Mouse (Mus musculus): ENCODE measurements around the gene Slc24a2. TPM values are rescaled to one million over a fixed set of nuclear protein-coding genes. Genes with fewer than 3 reads are reported as not detected.

Slc24a2 gene
- 0.55 and 0.77 TPM in 2 replicates for polyA plus RNA-seq (2014; fragmentation: Nextera tagmentation; extraction: Ambion mirVana)

GRCm38 (mm10) chr4:87229960-87230551 lies at the start of gene Slc24a2:
Gene Slc24a2 (minus strand): TSS chr4:87230477.
- Histone ChIP-seq H3K4me3 (ENCODE audit: low read depth, low read length) (peak within 1 kb of the TSS; percentile 44), H3K4me1 (replicated peaks; ENCODE audit: control insufficient read depth, insufficient read depth, low read length) (no peaks in the 10 kb centered on the region), H3K27ac (ENCODE audit: low read depth, low read length) (no peak within 1 kb of the TSS), H3K36me3 (ENCODE audit: control insufficient read depth, insufficient read depth, low read length) (no peaks in the 10 kb centered on the region), H3K4me2 (ENCODE audit: low read depth, low read length, severe bottlenecking) (peak within 1 kb of the TSS; percentile 76), H3K27me3 (ENCODE audit: control insufficient read depth, insufficient read depth, low read length) (peaks cover 5% of the 10 kb centered on the region), H3K9ac (ENCODE audit: low read length) (peak within 1 kb of the TSS; percentile 63), H3K9me3 (ENCODE audit: control insufficient read depth, low read length) (no peaks in the 10 kb centered on the region)
- WGBS = under 1% methylated on average over 58 of the region's 62 CpGs
- DNase-seq (ENCODE audit: low spot score) (peak; percentile 84), ATAC-seq (replicated peaks; ENCODE audit: low FRiP score) (peak; percentile 96)

GRCm38 (mm10) chr4:87274825-87275224 lies 44.5 kb upstream of the Slc24a2 start:
- Histone ChIP-seq H3K4me2 (ENCODE audit: low read depth, low read length, severe bottlenecking) (no peak overlapping the region), H3K36me3 (ENCODE audit: control insufficient read depth, insufficient read depth, low read length) (no peaks in the 10 kb centered on the region), H3K4me3 (ENCODE audit: low read depth, low read length) (no peak overlapping the region), H3K4me1 (replicated peaks; ENCODE audit: control insufficient read depth, insufficient read depth, low read length) (no peaks in the 10 kb centered on the region), H3K9ac (ENCODE audit: low read length) (no peak overlapping the region), H3K27ac (ENCODE audit: low read depth, low read length) (no peak overlapping the region), H3K9me3 (ENCODE audit: control insufficient read depth, low read length) (no peaks in the 10 kb centered on the region), H3K27me3 (ENCODE audit: control insufficient read depth, insufficient read depth, low read length) (no peaks in the 10 kb centered on the region)
- DNase-seq (ENCODE audit: low spot score) = no peak
- 5% methylated on average over 1 of the region's 1 CpGs for WGBS
- ATAC-seq (replicated peaks; ENCODE audit: low FRiP score) = no peak

GRCm38 (mm10) chr4:87274276-87274675 lies 44.0 kb upstream of the Slc24a2 start:
- Histone ChIP-seq H3K36me3 (ENCODE audit: control insufficient read depth, insufficient read depth, low read length) (no peaks in the 10 kb centered on the region), H3K27ac (ENCODE audit: low read depth, low read length) (no peak overlapping the region), H3K9ac (ENCODE audit: low read length) (no peak overlapping the region), H3K4me3 (ENCODE audit: low read depth, low read length) (no peak overlapping the region), H3K27me3 (ENCODE audit: control insufficient read depth, insufficient read depth, low read length) (no peaks in the 10 kb centered on the region), H3K9me3 (ENCODE audit: control insufficient read depth, low read length) (no peaks in the 10 kb centered on the region), H3K4me1 (replicated peaks; ENCODE audit: control insufficient read depth, insufficient read depth, low read length) (no peaks in the 10 kb centered on the region), H3K4me2 (ENCODE audit: low read depth, low read length, severe bottlenecking) (no peak overlapping the region)
- WGBS = 88% methylated on average over 2 of the region's 2 CpGs
- no peak for ATAC-seq (replicated peaks; ENCODE audit: low FRiP score)
- DNase-seq (ENCODE audit: low spot score) = no peak

GRCm38 (mm10) chr4:87273476-87273875 lies 43.2 kb upstream of the Slc24a2 start:
- Histone ChIP-seq H3K36me3 (ENCODE audit: control insufficient read depth, insufficient read depth, low read length) (no peaks in the 10 kb centered on the region), H3K4me3 (ENCODE audit: low read depth, low read length) (no peak overlapping the region), H3K4me1 (replicated peaks; ENCODE audit: control insufficient read depth, insufficient read depth, low read length) (no peaks in the 10 kb centered on the region), H3K27me3 (ENCODE audit: control insufficient read depth, insufficient read depth, low read length) (no peaks in the 10 kb centered on the region), H3K9ac (ENCODE audit: low read length) (no peak overlapping the region), H3K9me3 (ENCODE audit: control insufficient read depth, low read length) (no peaks in the 10 kb centered on the region), H3K27ac (ENCODE audit: low read depth, low read length) (no peak overlapping the region), H3K4me2 (ENCODE audit: low read depth, low read length, severe bottlenecking) (no peak overlapping the region)
- no peak for ATAC-seq (replicated peaks; ENCODE audit: low FRiP score)
- DNase-seq (ENCODE audit: low spot score) = no peak
- WGBS = 93% methylated on average over 3 of the region's 3 CpGs

GRCm38 (mm10) chr4:87229224-87229959 lies 885 bp downstream of the Slc24a2 start:
- H3K9ac ChIP-seq (ENCODE audit: low read length) = peak overlapping the region; percentile 63; the same call in 1 of the 2 replicates
- H3K4me1 ChIP-seq (replicated peaks; ENCODE audit: control insufficient read depth, insufficient read depth, low read length) = no peaks in the 10 kb centered on the region
- peak; percentile 50 for ATAC-seq (replicated peaks; ENCODE audit: low FRiP score)
- H3K27me3 ChIP-seq (ENCODE audit: control insufficient read depth, insufficient read depth, low read length) = peaks cover 5% of the 10 kb centered on the region
- WGBS = 10% methylated on average over 14 of the region's 14 CpGs
- no peaks in the 10 kb centered on the region for H3K36me3 ChIP-seq (ENCODE audit: control insufficient read depth, insufficient read depth, low read length)
- peak overlapping the region; percentile 76 for H3K4me2 ChIP-seq (ENCODE audit: low read depth, low read length, severe bottlenecking)
- H3K4me3 ChIP-seq (ENCODE audit: low read depth, low read length) = peak overlapping the region; percentile 44
- H3K9me3 ChIP-seq (ENCODE audit: control insufficient read depth, low read length) = no peaks in the 10 kb centered on the region
- DNase-seq (ENCODE audit: low spot score) = no peak
- H3K27ac ChIP-seq (ENCODE audit: low read depth, low read length) = no peak overlapping the region

- 65% methylated on average over 2 of the region's 2 CpGs for WGBS
- Histone ChIP-seq H3K4me3 (ENCODE audit: low read depth, low read length) (no peak overlapping the region), H3K4me1 (replicated peaks; ENCODE audit: control insufficient read depth, insufficient read depth, low read length) (no peaks in the 10 kb centered on the region), H3K9ac (ENCODE audit: low read length) (no peak overlapping the region), H3K36me3 (ENCODE audit: control insufficient read depth, insufficient read depth, low read length) (no peaks in the 10 kb centered on the region), H3K4me2 (ENCODE audit: low read depth, low read length, severe bottlenecking) (no peak overlapping the region), H3K27ac (ENCODE audit: low read depth, low read length) (no peak overlapping the region), H3K9me3 (ENCODE audit: control insufficient read depth, low read length) (no peaks in the 10 kb centered on the region), H3K27me3 (ENCODE audit: control insufficient read depth, insufficient read depth, low read length) (no peaks in the 10 kb centered on the region)
- ATAC-seq (replicated peaks; ENCODE audit: low FRiP score) (no peak), DNase-seq (ENCODE audit: low spot score) (no peak)
Observed at GRCm38 (mm10) chr4:87221586-87221985, 8.7 kb downstream of the Slc24a2 start.

GRCm38 (mm10) chr4:87218196-87218595 lies 12.1 kb downstream of the Slc24a2 start:
- DNase-seq (ENCODE audit: low spot score) (no peak), ATAC-seq (replicated peaks; ENCODE audit: low FRiP score) (no peak)
- Histone ChIP-seq H3K27me3 (ENCODE audit: control insufficient read depth, insufficient read depth, low read length) (no peaks in the 10 kb centered on the region), H3K4me2 (ENCODE audit: low read depth, low read length, severe bottlenecking) (no peak overlapping the region), H3K27ac (ENCODE audit: low read depth, low read length) (no peak overlapping the region), H3K9me3 (ENCODE audit: control insufficient read depth, low read length) (no peaks in the 10 kb centered on the region), H3K36me3 (ENCODE audit: control insufficient read depth, insufficient read depth, low read length) (no peaks in the 10 kb centered on the region), H3K9ac (ENCODE audit: low read length) (no peak overlapping the region), H3K4me3 (ENCODE audit: low read depth, low read length) (no peak overlapping the region), H3K4me1 (replicated peaks; ENCODE audit: control insufficient read depth, insufficient read depth, low read length) (no peaks in the 10 kb centered on the region)
- WGBS = 81% methylated on average over 5 of the region's 5 CpGs

- Histone ChIP-seq H3K27me3 (ENCODE audit: control insufficient read depth, insufficient read depth, low read length) (no peaks in the 10 kb centered on the region), H3K4me2 (ENCODE audit: low read depth, low read length, severe bottlenecking) (no peak overlapping the region), H3K27ac (ENCODE audit: low read depth, low read length) (no peak overlapping the region), H3K4me3 (ENCODE audit: low read depth, low read length) (no peak overlapping the region), H3K9ac (ENCODE audit: low read length) (no peak overlapping the region), H3K9me3 (ENCODE audit: control insufficient read depth, low read length) (no peaks in the 10 kb centered on the region), H3K36me3 (ENCODE audit: control insufficient read depth, insufficient read depth, low read length) (no peaks in the 10 kb centered on the region), H3K4me1 (replicated peaks; ENCODE audit: control insufficient read depth, insufficient read depth, low read length) (no peaks in the 10 kb centered on the region)
- WGBS = 81% methylated on average over 6 of the region's 6 CpGs
- no peak for DNase-seq (ENCODE audit: low spot score)
- ATAC-seq (replicated peaks; ENCODE audit: low FRiP score) = no peak
Observed at GRCm38 (mm10) chr4:87211344-87211978, 18.8 kb downstream of the Slc24a2 start.

Measured in forebrain, embryonic 11.5 days (tissue).